Mouse (Mus musculus) c-Kit-positive CD71-positive TER-119-negative erythroid progenitor cells, embryonic 14.5 days (primary cell): ENCODE measurements around the gene Washc4.

ENCODE experiments used
- DNase-seq: peaks from one replicate; pipeline ENCODE4 v3.0.0-alpha.2; 2013; ENCODE audit warnings: low read depth

Washc4 gene

GRCm38 (mm10) chr10:83600650-83601049 lies 57.1 kb downstream of the Washc4 start:
- no peak for DNase-seq

DNA sequence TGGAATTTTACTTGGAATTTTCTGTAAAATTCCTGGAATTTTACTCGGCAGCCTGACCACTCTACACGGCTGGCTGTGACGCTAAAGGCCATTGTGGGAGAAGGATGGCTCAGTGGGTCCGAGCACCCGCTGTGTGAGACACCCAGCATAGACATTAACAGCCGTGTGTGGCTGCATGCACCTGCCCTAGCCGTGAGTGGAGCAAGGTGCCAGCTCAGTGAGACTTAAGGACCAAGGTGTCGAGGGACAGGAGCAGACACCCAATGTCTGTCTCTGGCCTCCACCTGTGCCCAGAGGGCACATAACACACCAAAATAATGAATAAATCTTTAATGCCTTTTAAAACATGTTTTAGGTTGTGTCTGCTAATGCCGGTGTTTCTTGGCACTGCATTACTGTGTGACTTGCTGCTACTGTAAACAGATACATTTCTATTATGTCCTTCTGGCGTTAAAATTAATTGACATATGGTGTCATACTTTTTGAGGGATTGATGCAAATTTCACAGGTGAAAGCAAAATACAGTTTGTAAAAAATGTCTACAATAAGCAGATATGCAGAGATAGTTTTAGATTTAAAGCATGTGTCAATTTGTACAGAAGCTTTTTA lies 60.5 kb downstream of the Washc4 start:
- DNase-seq = no peak

DNA sequence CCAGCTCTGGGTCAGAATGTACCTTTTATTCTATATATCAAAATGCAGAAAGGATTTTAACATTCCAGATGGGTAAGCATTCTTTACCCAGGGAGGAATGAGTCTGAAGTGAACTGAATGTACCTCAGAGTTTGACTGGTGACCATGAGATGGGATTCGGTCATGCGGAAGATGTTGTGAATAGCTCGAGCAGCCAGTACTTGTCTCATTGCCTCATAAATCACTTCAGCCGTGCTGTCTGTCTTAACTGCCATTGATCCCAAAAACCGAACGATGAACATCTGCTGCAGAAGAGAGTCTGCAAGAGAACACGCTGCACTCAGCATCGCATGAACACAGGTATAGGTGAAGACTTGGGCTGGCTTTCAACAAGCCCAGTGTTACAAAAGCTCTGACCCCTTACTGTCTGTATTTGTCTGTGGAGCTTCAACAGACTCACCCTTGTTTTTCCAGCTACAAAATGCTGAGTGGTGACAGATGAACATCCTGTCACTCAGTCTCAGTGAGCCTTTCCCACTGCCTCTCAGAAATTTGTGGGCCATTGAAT lies 62.2 kb downstream of the Washc4 start:
- no peak for DNase-seq

DNA sequence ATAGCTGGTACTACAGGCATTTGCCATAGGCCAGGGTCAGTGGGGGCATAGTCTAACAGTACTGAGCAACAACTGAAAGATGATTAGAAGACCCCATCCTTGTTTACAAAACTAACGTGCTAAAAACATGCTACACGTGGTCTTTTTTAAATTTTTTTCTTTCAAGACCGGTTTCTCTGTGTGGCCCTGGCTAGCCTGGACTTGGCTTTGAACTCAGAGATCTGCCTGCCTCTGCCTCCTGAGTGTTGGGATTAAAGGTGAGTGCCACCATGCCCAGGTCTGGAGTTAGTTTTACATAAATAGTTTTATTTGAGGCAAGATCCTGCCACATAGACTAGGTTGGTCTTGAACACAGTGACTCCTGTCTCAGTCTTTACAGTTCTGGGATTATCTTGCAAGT lies 63.6 kb downstream of the Washc4 start:
- DNase-seq = no peak

- DNase-seq = no peak
Measured at GRCm38 (mm10) chr10:83608596-83608995, 65.0 kb downstream of the Washc4 start.

GRCm38 (mm10) chr10:83610518-83610917 lies 67.0 kb downstream of the Washc4 start:
- DNase-seq = no peak

GRCm38 (mm10) chr10:83611863-83612262 lies 68.3 kb downstream of the Washc4 start:
- no peak for DNase-seq

GRCm38 (mm10) chr10:83612648-83613215 lies 69.2 kb downstream of the Washc4 start:
- no peak for DNase-seq

DNA sequence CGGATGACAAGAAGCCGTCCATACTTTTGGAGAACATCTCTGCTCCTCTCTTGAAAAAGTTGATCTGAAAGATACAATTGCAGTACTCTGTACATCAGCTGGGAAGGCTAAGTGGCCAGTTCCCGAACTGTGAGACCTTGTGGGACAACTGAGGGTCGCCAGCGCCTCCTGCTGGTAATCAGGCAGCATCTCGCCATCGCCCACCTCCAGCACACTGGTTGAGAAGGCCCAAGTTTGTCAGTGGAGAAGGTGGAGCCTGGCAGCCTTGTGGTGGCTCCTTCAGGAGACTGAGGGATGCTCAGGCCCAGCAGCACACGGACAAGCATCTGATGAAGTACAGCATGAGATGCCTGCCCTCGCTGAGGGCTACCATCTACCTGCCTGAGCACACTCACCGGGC lies 73.8 kb downstream of the Washc4 start:
- peak; percentile 24 for DNase-seq

GRCm38 (mm10) chr10:83618819-83619440 lies 75.4 kb downstream of the Washc4 start:
- DNase-seq = no peak

DNA sequence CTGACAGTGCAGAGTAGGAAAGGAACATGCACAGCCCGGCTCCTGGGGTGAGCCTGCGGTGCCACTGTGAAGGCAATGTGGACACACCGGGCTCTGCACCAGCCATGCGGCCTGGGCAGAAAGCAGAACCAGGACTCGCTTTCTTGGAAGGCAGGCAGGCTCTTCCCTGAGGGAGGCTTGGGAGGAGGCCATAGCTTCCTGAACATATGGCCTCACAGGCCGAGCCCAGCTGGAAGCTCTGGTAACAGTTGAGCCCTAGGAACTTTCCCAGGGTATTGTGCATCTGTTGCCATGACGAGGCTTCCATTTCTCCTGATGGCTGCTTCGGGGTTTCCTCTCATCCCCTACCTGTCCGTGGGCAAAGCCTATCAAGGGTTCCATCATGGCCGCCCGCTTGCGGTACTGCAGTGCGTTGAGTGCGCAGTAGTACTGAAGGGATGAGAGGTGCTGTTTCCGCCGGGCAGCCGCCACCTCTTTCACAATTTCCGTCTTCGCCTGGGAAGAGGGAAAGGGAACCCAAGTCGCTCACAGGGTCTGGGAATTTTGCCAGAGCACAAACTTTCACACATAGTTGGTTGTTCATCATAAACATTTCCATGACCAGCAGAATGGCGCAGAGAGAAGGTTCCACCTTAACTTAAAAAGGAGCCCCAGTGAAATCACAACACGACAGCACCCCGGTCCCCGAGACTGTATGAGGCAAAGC lies 77.0 kb downstream of the Washc4 start:
- no peak for DNase-seq

- DNase-seq = no peak
Measured at GRCm38 (mm10) chr10:83624065-83624464, 80.5 kb downstream of the Washc4 start.

DNA sequence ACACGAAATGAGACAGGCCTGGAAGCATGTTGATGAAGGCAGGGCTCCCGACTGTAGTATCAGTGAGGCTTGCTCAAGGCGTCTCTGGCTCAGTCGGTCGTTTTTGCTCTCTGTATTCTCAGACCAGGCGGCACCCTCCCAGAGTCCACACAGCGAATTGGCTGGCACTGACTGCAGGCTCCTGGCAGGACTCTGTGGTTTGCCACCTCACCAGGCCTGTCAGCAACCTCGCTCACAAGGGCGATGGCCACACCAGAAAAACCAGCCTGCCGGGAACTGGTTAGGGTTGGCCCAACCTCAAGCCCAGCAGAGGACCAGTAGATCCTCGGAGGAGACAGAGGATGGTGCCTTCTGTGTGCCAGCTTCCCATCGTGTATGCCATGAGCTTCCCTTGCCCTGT lies 81.3 kb downstream of the Washc4 start:
- no peak for DNase-seq

GRCm38 (mm10) chr10:83627113-83627687 lies 83.6 kb downstream of the Washc4 start:
- DNase-seq = no peak

DNA sequence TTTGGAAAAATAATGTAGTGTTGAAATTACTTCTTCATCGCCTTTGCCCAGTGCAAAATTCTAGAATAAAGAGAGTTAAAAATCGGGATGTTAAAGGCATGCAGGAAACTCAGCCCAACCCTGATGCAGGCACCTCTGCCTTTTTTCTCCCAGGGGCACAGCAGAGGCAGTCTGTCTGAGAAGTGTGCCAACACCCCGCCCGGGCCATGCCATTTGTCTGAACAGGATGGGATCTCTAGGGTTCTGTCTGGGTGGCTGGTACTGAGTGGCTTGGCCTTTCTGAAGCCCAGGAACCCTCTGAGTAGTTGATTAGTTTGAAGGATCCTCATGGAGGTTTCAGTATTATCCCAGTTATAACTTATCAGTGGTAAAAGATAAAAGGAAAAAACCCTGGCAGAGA lies 84.7 kb downstream of the Washc4 start:
- no peak for DNase-seq

- no peak for DNase-seq
Measured at GRCm38 (mm10) chr10:83629190-83629781, 85.7 kb downstream of the Washc4 start.

GRCm38 (mm10) chr10:83629878-83630277 lies 86.3 kb downstream of the Washc4 start:
- DNase-seq = no peak

DNA sequence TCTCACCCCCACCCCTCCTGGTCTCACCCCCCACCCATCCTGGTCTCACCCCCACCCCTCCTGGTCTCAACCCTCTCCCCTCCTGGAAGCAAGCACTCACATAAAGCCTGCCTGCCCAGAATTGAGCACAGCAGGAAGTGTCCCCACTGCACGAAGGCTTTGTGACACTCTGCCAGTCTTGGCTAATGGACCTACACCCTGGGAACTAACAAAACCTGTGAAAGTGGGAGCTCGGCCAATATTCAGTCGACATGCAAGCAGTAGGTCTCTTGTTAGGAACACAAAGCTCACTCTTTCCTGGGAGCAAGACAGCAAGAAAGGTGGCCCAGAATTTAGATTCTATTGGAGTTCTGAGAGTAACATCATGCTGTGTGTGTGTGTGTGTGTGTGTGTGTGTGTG lies 87.3 kb downstream of the Washc4 start:
- DNase-seq = no peak

DNA sequence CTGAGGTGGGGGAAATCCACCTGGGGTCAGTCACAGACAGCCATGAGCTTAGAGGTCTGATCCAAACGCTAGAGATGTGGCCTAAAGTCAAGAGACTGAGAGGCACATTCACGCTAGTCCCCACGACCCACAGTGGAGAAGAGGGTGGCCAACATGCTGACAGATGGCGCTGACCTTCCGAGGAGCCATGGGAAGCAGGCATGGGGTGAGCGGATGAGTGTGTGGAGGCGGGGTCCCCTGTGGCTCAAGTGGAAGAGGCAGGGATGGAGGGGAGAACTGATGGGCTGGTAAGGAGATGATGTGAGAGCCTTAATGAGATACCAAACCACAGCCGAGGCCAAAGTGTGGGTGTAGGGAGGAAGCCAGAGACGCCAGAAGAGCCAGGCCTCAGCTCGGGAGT lies 88.2 kb downstream of the Washc4 start:
- DNase-seq = no peak

- DNase-seq = no peak
Measured at GRCm38 (mm10) chr10:83632806-83633374, 89.3 kb downstream of the Washc4 start.

DNA sequence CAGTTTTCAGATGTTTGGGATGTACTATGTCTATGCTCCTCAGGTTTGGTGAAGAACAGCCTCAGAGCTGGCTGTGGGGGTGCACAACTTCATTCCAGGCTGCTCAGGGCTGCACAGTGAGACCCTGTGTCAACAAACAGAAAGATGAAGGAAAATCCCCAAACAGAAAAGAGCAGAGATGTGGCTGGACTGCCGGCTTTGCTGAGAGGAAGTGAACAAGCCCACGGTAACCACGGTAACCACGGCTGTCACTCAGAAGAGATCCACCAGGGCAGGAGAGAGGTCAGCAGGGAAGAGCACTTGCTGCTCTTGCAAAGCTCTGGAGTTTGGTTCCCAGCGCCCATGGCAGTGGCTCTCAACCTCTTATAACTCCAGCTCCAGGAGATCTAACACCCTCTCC lies 90.9 kb downstream of the Washc4 start:
- DNase-seq = no peak

GRCm38 (mm10) chr10:83636191-83636590 lies 92.6 kb downstream of the Washc4 start:
- no peak for DNase-seq
